In the genomic region with DNA sequence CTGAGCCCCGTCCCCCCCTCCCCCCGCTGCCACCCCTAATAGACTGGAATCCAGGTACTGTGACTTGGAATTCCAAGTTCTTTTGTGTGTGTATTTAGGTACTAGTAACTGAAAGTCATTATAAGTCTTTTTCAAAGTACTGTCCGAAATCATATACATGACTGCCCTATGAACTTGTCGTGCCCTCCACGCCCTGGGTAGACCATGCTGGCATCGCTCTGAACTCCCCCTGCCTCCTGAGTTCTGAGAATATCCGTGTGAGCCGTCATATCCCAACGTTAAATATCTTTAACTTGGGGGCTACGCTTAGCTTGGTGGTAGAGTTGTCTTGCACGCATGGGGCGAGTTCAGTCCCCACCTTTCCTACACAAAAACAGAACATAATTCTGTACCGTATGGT, we compare ENCODE assay signal across 9 mouse cellular contexts. TPM values are rescaled to one million over a fixed set of nuclear protein-coding genes. Genes with fewer than 3 reads are reported as not detected.
DNase-seq lines count a peak whose midpoint lies in the region; ATAC-seq and TF ChIP-seq lines count a peak whose summit lies in the region.
"Had no signal": no experiment of that assay in that cellular context is flagged by ENCODE, and none has a peak within 500 bp of the region (broad histone marks: within the 10 kb centered on the region; RNA-seq: fewer than 3 reads in every experiment).

No protein-coding gene starts in this region.

- peaks cover 4% of the 10 kb centered on the region; the same call in 1 of the 2 replicates for H3K4me1 ChIP-seq in kidney, embryonic 16.5 days (ENCODE audit: insufficient read depth, low read length)
- H3K4me1 ChIP-seq in cortical plate, adult 2 months (ENCODE audit: control insufficient read depth, insufficient read depth, low read length) = 0 out of 2 replicates have a peak, but pooled peaks cover 2% of the 10 kb centered on the region
- H3K4me1 ChIP-seq in hindbrain, embryonic 15.5 days (replicated peaks) = peaks cover 12% of the 10 kb centered on the region
- peaks cover 4% of the 10 kb centered on the region for H3K4me1 ChIP-seq in midbrain, embryonic 16.5 days (ENCODE audit: control insufficient read depth, insufficient read depth, low read length)

- 49% methylated on average over 13 of the region's 13 CpGs for WGBS in kidney, embryonic 16.5 days
- WGBS in hindbrain, embryonic 15.5 days = 51% methylated on average over 13 of the region's 13 CpGs
- 50% methylated on average over 13 of the region's 13 CpGs for WGBS in midbrain, embryonic 16.5 days

- H3K4me3 ChIP-seq in kidney, embryonic 16.5 days (ENCODE audit: low read length) = peak overlapping the region; percentile 81
- H3K4me3 ChIP-seq in cortical plate, adult 2 months (ENCODE audit: insufficient read depth, low read length) = peak overlapping the region; percentile 65
- peak overlapping the region; percentile 80 for H3K4me3 ChIP-seq in hindbrain, embryonic 15.5 days
- H3K4me3 ChIP-seq in midbrain, embryonic 16.5 days (ENCODE audit: low read depth, low read length) = peak overlapping the region; percentile 86

- DNase-seq in kidney, postnatal 4 days = no peak
- DNase-seq in Muller cell, postnatal 12 days (ENCODE audit: inconsistent ontology term) = no peak
- DNase-seq in layer of hippocampus, postnatal 25 days (ENCODE audit: extremely low spot score in 1 of 2, low spot score in 1 of 2) = no peak

- peak; percentile 22; the same call in 1 of the 2 replicates for ATAC-seq in kidney, embryonic 16.5 days (ENCODE audit: low FRiP score, low TSS enrichment)
- no peak for ATAC-seq in hindbrain, embryonic 15.5 days (ENCODE audit: low FRiP score, low read depth)
- 0 out of 2 replicates have a peak, but pooled peaks have one; percentile 8 for ATAC-seq in midbrain, embryonic 16.5 days
- ATAC-seq in erythroid progenitor cell, adult 5-6 weeks (replicated peaks; ENCODE audit: low FRiP score, poor library complexity, severe bottlenecking) = no peak

- no peak for TF ChIP-seq CTCF in cortical plate, adult 2 months (IDR thresholded peaks at IDR 0.05; ENCODE audit: extremely low read depth, insufficient read depth, low read length)

- H3K9ac ChIP-seq in kidney, embryonic 16.5 days (replicated peaks; ENCODE audit: low read length) = peak overlapping the region; percentile 99
- peak overlapping the region; percentile 97 for H3K9ac ChIP-seq in hindbrain, embryonic 15.5 days
- H3K9ac ChIP-seq in midbrain, embryonic 16.5 days (ENCODE audit: low read depth, low read length) = peak overlapping the region; percentile 97

- peaks cover 19% of the 10 kb centered on the region for H3K36me3 ChIP-seq in kidney, embryonic 16.5 days (ENCODE audit: insufficient read depth, low read length)
- H3K36me3 ChIP-seq in hindbrain, embryonic 15.5 days = peaks cover 23% of the 10 kb centered on the region
- peaks cover 13% of the 10 kb centered on the region for H3K36me3 ChIP-seq in midbrain, embryonic 16.5 days (ENCODE audit: control insufficient read depth, insufficient read depth, low read length)

- H3K27me3 ChIP-seq in kidney, embryonic 16.5 days (ENCODE audit: insufficient read depth, low read length) = no peaks in the 10 kb centered on the region
- H3K27me3 ChIP-seq in hindbrain, embryonic 15.5 days = no peaks in the 10 kb centered on the region
- H3K27me3 ChIP-seq in midbrain, embryonic 16.5 days (ENCODE audit: control insufficient read depth, insufficient read depth, low read depth, low read length) = no peaks in the 10 kb centered on the region

- peak overlapping the region; percentile 92 for H3K27ac ChIP-seq in kidney, embryonic 16.5 days (ENCODE audit: low read length)
- no peak overlapping the region for H3K27ac ChIP-seq in cortical plate, adult 2 months (ENCODE audit: insufficient read depth, low read length)
- peak overlapping the region; percentile 91 for H3K27ac ChIP-seq in hindbrain, embryonic 15.5 days (replicated peaks)
- peak overlapping the region; percentile 88; the same call in 1 of the 2 replicates for H3K27ac ChIP-seq in midbrain, embryonic 16.5 days (ENCODE audit: low read length)

- peak overlapping the region; percentile 80 for H3K4me2 ChIP-seq in kidney, embryonic 16.5 days (replicated peaks; ENCODE audit: low read depth, low read length)
- peak overlapping the region; percentile 63 for H3K4me2 ChIP-seq in hindbrain, embryonic 15.5 days
- H3K4me2 ChIP-seq in midbrain, embryonic 16.5 days (ENCODE audit: low read length) = peak overlapping the region; percentile 76

- H3K9me3 ChIP-seq in kidney, embryonic 16.5 days (ENCODE audit: low read length) = no peaks in the 10 kb centered on the region
- no peaks in the 10 kb centered on the region for H3K9me3 ChIP-seq in hindbrain, embryonic 15.5 days
- no peaks in the 10 kb centered on the region for H3K9me3 ChIP-seq in midbrain, embryonic 16.5 days (replicated peaks; ENCODE audit: control insufficient read depth, low read length, poor library complexity, severe bottlenecking)

- no peak for TF ChIP-seq POLR2A in cortical plate, adult 2 months (IDR thresholded peaks at IDR 0.05; ENCODE audit: extremely low read depth, insufficient read depth, low read length)

RNA-seq across cellular contexts. Expression of a gene that starts 0.7 kb away (rescaled TPM):
- polyA plus RNA-seq in kidney, embryonic 16.5 days (2015; fragmentation: Nextera tagmentation; extraction: Ambion mirVana) = 6.3 and 6.8 TPM in 2 replicates
- polyA plus RNA-seq in cortical plate, adult 2 months (2012; rRNA removed) = 5.4 and 6.5 TPM in 2 replicates
- 3.7 and 4.6 TPM in 2 replicates for polyA plus RNA-seq in hindbrain, embryonic 15.5 days (2015; fragmentation: Nextera tagmentation; extraction: Ambion mirVana)
- 4.2 and 4.9 TPM in 2 replicates for polyA plus RNA-seq in midbrain, embryonic 16.5 days (2015; fragmentation: Nextera tagmentation; extraction: Ambion mirVana)
- 2.2 and 15.9 TPM in 2 replicates for total RNA-seq in erythroid progenitor cell, adult 5-6 weeks (2015; ENCODE audit: low replicate concordance)
- total RNA-seq in erythroid progenitor cell, adult 5-6 weeks (2017; ENCODE audit: low replicate concordance) = 0.39 TPM in 1 of 2 replicates, not detected in the other
- total RNA-seq in layer of hippocampus, postnatal 25 days (2021) = 1 to 10 TPM; 3.5 to 4.3 TPM

RNA-seq across cellular contexts. Expression of a gene that starts 3.9 kb away (rescaled TPM):
- 3.3 and 4.0 TPM in 2 replicates for polyA plus RNA-seq in kidney, embryonic 16.5 days (2015; fragmentation: Nextera tagmentation; extraction: Ambion mirVana)
- 1.0 and 1.8 TPM in 2 replicates for polyA plus RNA-seq in cortical plate, adult 2 months (2012; rRNA removed)
- polyA plus RNA-seq in hindbrain, embryonic 15.5 days (2015; fragmentation: Nextera tagmentation; extraction: Ambion mirVana) = 3.8 and 4.2 TPM in 2 replicates
- 2.6 and 3.6 TPM in 2 replicates for polyA plus RNA-seq in midbrain, embryonic 16.5 days (2015; fragmentation: Nextera tagmentation; extraction: Ambion mirVana)
- not detected in 2 replicates for total RNA-seq in erythroid progenitor cell, adult 5-6 weeks (2015; ENCODE audit: low replicate concordance)
- total RNA-seq in erythroid progenitor cell, adult 5-6 weeks (2017; ENCODE audit: low replicate concordance) = not detected in 2 replicates
- 1 to 10 TPM in 1 of 2 experiments, under 1 TPM in 1; 0.54 to 1.4 TPM for total RNA-seq in layer of hippocampus, postnatal 25 days (2021)

RNA-seq across cellular contexts. Expression of a gene that starts 24.2 kb away (rescaled TPM):
- polyA plus RNA-seq in kidney, embryonic 16.5 days (2015; fragmentation: Nextera tagmentation; extraction: Ambion mirVana) = 107 and 124 TPM in 2 replicates
- polyA plus RNA-seq in cortical plate, adult 2 months (2012; rRNA removed) = 46.1 and 54.1 TPM in 2 replicates
- polyA plus RNA-seq in hindbrain, embryonic 15.5 days (2015; fragmentation: Nextera tagmentation; extraction: Ambion mirVana) = 118 and 125 TPM in 2 replicates
- 122 and 130 TPM in 2 replicates for polyA plus RNA-seq in midbrain, embryonic 16.5 days (2015; fragmentation: Nextera tagmentation; extraction: Ambion mirVana)
- total RNA-seq in erythroid progenitor cell, adult 5-6 weeks (2015; ENCODE audit: low replicate concordance) = 10.1 and 18.0 TPM in 2 replicates
- total RNA-seq in erythroid progenitor cell, adult 5-6 weeks (2017; ENCODE audit: low replicate concordance) = 6.7 and 15.7 TPM in 2 replicates
- total RNA-seq in layer of hippocampus, postnatal 25 days (2021) = 10 to 100 TPM; 60.5 to 62.0 TPM

RNA-seq across cellular contexts. Expression of a gene that starts 42.3 kb away (rescaled TPM):
- polyA plus RNA-seq in kidney, embryonic 16.5 days (2015; fragmentation: Nextera tagmentation; extraction: Ambion mirVana) = 23.1 and 25.6 TPM in 2 replicates
- polyA plus RNA-seq in cortical plate, adult 2 months (2012; rRNA removed) = 42.1 and 46.6 TPM in 2 replicates
- polyA plus RNA-seq in hindbrain, embryonic 15.5 days (2015; fragmentation: Nextera tagmentation; extraction: Ambion mirVana) = 33.9 and 34.2 TPM in 2 replicates
- polyA plus RNA-seq in midbrain, embryonic 16.5 days (2015; fragmentation: Nextera tagmentation; extraction: Ambion mirVana) = 33.5 and 34.3 TPM in 2 replicates
- 0.84 and 2.2 TPM in 2 replicates for total RNA-seq in erythroid progenitor cell, adult 5-6 weeks (2015; ENCODE audit: low replicate concordance)
- 8.2 and 18.2 TPM in 2 replicates for total RNA-seq in erythroid progenitor cell, adult 5-6 weeks (2017; ENCODE audit: low replicate concordance)
- total RNA-seq in layer of hippocampus, postnatal 25 days (2021) = 10 to 100 TPM; 48.8 to 51.3 TPM

RNA-seq across cellular contexts. Expression of a gene that starts 51.3 kb away (rescaled TPM):
- 3.0 and 3.2 TPM in 2 replicates for polyA plus RNA-seq in kidney, embryonic 16.5 days (2015; fragmentation: Nextera tagmentation; extraction: Ambion mirVana)
- polyA plus RNA-seq in cortical plate, adult 2 months (2012; rRNA removed) = 1.1 TPM in 2 replicates
- 0.88 and 0.99 TPM in 2 replicates for polyA plus RNA-seq in hindbrain, embryonic 15.5 days (2015; fragmentation: Nextera tagmentation; extraction: Ambion mirVana)
- polyA plus RNA-seq in midbrain, embryonic 16.5 days (2015; fragmentation: Nextera tagmentation; extraction: Ambion mirVana) = 0.55 and 0.62 TPM in 2 replicates
- total RNA-seq in erythroid progenitor cell, adult 5-6 weeks (2015; ENCODE audit: low replicate concordance) = not detected in 2 replicates
- not detected in 2 replicates for total RNA-seq in erythroid progenitor cell, adult 5-6 weeks (2017; ENCODE audit: low replicate concordance)
- under 1 TPM; 0.61 to 0.74 TPM for total RNA-seq in layer of hippocampus, postnatal 25 days (2021)
- total RNA-seq: hematopoietic stem cell, adult 5-6 weeks had no signal

Comparison
In these comparisons a context has a peak if more than half of its experiments do, and no peak if none do; other contexts are left out.
1. ATAC-seq: peak in kidney, embryonic 16.5 days (single experiment) and midbrain, embryonic 16.5 days (single experiment); none in hindbrain, embryonic 15.5 days (single experiment) and erythroid progenitor cell, adult 5-6 weeks (single experiment).
2. Peak in every context shown above with its lines, with median percentiles within 50 percentile points of each other: H3K4me2 ChIP-seq, H3K4me3 ChIP-seq and H3K9ac ChIP-seq.